Mouse (Mus musculus): ENCODE data around the gene Dcaf17. TPM values are rescaled to one million over a fixed set of nuclear protein-coding genes. Genes with fewer than 3 reads are reported as not detected.

Dcaf17 gene
- polyA plus RNA-seq (2015; fragmentation: Nextera tagmentation; extraction: Ambion mirVana): 31.0 and 33.3 TPM in 2 replicates

DNA sequence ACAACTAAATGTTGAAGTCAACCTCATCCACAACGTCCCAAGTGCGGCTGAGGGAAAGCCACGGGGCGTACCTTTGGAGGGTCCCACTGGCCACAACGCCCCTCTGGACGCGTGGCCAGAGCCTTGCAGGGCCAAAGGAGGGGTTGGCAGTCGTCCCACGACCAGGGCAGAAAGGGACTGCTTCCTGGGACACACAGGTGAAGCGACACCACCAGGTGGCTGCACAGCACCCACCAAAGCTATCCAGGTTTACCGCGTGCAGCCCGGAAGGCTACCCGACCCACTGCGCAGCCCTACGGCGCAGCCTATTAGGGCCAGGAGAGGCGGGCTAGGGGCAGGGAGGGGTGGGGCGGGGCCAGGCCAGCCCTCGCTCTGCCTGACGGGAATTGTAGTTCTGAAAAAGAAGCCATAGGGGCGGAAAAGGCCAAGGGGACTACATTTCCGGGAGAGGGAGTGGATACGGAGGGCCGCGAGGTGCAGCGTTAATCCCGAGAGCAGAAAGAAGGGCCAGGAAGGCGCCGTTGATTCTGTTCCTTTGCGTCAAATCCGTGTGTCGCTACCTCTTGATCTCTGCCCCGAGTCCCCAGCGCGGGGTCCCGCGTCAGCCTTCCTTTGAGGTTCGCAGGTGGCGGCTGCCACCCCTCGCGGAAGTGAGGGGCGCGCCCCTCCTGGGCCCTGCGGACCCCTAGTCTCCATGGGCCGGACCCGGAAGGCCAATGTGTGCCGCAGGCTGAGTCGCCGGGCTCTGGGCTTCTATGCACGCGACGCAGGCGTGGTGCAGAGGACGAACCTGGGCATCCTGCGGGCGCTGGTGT lies at the start of gene Dcaf17, which contains the start of gene Mettl8:
Gene Dcaf17, plus strand, starts transcription at position 29 of the 815 bp plus-strand sequence.
Gene Mettl8, minus strand, starts transcription at position 284 of the 815 bp plus-strand sequence.
- ATAC-seq (ENCODE audit: low FRiP score): peak; percentile 98
- Histone ChIP-seq H3K4me3 (replicated peaks) (peak within 1 kb of the TSS; percentile 71), H3K9me3 (replicated peaks) (no peaks in the 10 kb centered on the region), H3K4me2 (peak within 1 kb of the TSS; percentile 84), H3K9ac (replicated peaks) (peak within 1 kb of the TSS; percentile 81), H3K27ac (replicated peaks) (peak within 1 kb of the TSS; percentile 96), H3K27me3 (replicated peaks) (no peaks in the 10 kb centered on the region), H3K36me3 (peaks cover 6% of the 10 kb centered on the region; the same call in 1 of the 2 replicates), H3K4me1 (peaks cover 19% of the 10 kb centered on the region)
- WGBS: under 1% methylated on average over 57 of the region's 57 CpGs

DNA sequence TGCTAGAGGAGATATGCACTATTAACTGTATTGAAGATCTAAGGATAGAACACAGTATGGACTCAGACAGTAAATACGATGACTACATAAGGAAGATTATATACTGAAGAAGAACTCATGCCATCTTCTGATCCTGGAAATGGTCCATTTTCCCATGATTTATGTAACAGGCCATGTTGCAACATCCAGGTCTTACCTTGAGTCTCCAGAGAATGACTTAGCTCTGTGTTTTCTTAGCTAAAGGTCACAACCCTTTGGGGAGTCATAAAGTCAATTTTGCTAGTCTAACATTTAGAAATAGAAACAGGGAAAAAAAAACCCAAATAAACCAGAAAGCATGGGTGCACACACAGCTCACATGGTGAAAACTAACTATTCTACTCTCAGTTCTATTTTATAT lies 43.3 kb upstream of the Dcaf17 start:
- no peak overlapping the region for H3K9ac ChIP-seq (replicated peaks)
- no peak for ATAC-seq (ENCODE audit: low FRiP score)
- H3K9me3 ChIP-seq (replicated peaks): no peaks in the 10 kb centered on the region
- no peaks in the 10 kb centered on the region for H3K4me1 ChIP-seq
- no peaks in the 10 kb centered on the region for H3K36me3 ChIP-seq
- WGBS: 97% methylated on average over 1 of the region's 1 CpGs
- no peak overlapping the region for H3K4me2 ChIP-seq
- H3K27me3 ChIP-seq (replicated peaks): no peaks in the 10 kb centered on the region
- no peak overlapping the region for H3K4me3 ChIP-seq (replicated peaks)
- no peak overlapping the region for H3K27ac ChIP-seq (replicated peaks)

DNA sequence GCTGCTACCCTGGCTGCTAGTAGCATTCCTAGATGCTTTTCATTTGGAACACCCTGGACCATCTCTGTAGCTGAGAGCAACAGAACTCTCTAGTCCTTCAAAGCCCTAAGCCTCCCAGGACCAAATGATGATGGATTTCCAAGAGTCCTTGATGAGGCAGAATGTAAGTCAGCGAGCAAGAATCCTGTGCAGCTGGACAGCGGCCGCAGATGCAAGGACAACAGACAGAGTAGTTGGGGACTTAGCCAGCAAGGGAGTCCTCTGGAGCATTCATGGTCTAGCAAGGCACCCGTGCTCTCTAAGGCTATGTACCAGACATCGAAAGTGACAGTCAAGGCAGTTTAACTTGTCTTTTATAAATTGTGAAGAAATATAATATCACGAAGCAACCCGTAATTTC lies 41.6 kb upstream of the Dcaf17 start:
- H3K27ac ChIP-seq (replicated peaks): no peak overlapping the region
- no peak overlapping the region for H3K4me3 ChIP-seq (replicated peaks)
- no peaks in the 10 kb centered on the region for H3K9me3 ChIP-seq (replicated peaks)
- H3K36me3 ChIP-seq: no peaks in the 10 kb centered on the region
- H3K4me2 ChIP-seq: no peak overlapping the region
- no peak for ATAC-seq (ENCODE audit: low FRiP score)
- no peaks in the 10 kb centered on the region for H3K27me3 ChIP-seq (replicated peaks)
- WGBS: 97% methylated on average over 7 of the region's 7 CpGs
- no peak overlapping the region for H3K9ac ChIP-seq (replicated peaks)
- H3K4me1 ChIP-seq: no peaks in the 10 kb centered on the region

DNA sequence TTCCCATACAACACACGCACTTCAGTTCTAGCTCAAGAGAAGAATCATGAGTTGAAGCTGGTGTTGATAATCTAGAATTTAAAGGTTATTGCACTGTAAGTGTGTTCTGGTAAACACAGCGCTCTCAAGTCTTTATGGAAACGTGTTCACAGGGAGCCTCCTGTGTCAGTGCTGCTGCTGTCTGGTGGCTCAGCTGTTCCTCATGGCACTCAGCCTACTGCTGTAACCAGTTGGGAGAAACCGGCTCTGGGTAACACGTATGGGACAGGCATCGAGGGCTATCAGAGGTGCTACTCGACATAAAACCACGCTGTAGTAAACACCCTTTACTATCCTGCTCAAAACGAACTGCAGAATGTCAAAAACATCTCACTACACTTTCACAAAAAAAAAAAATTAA lies 35.9 kb upstream of the Dcaf17 start:
- no peak overlapping the region for H3K27ac ChIP-seq (replicated peaks)
- H3K4me2 ChIP-seq: no peak overlapping the region
- H3K4me1 ChIP-seq: peaks cover 8% of the 10 kb centered on the region; the same call in 1 of the 2 replicates
- H3K9me3 ChIP-seq (replicated peaks): no peaks in the 10 kb centered on the region
- WGBS: 45% methylated on average over 9 of the region's 9 CpGs
- no peak overlapping the region for H3K4me3 ChIP-seq (replicated peaks)
- H3K9ac ChIP-seq (replicated peaks): no peak overlapping the region
- no peak for ATAC-seq (ENCODE audit: low FRiP score)
- H3K27me3 ChIP-seq (replicated peaks): no peaks in the 10 kb centered on the region
- H3K36me3 ChIP-seq: no peaks in the 10 kb centered on the region

DNA sequence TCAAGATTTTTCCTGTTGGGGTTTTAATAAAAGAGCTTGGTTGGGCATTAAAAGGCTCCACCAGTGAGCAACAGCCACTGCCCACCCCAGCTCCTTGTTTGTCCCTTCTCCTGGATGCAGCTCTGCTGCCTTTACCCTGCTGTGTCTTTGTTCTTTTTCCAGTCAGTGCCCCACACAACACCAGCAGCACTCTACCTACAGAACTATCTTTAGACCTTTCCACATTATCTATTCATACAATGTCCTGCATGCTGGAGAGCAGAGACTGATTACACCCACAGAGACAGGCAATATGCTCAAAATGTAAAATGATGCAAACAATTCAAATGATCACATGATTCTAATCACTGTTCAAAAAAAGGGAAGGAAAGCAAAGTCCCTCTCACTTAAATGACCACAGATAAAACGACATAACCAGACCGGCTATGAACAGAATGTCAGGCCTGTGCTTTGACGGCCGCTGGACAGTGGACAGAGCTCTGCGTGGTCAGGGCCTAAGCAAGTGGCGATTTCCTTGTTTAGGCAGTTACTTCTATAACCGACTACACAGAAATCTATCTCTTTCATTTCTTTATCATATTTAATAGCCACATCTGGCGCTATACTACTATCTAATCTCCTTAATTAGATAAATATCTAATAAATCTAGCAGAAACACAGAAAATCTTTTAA lies 35.3 kb upstream of the Dcaf17 start:
- Histone ChIP-seq H3K27me3 (replicated peaks) (no peaks in the 10 kb centered on the region), H3K9ac (replicated peaks) (no peak overlapping the region), H3K27ac (replicated peaks) (0 out of 2 replicates have a peak overlapping the region, but pooled peaks have one; percentile 28), H3K4me1 (peaks cover 8% of the 10 kb centered on the region; the same call in 1 of the 2 replicates), H3K4me2 (no peak overlapping the region), H3K9me3 (replicated peaks) (no peaks in the 10 kb centered on the region), H3K4me3 (replicated peaks) (no peak overlapping the region), H3K36me3 (no peaks in the 10 kb centered on the region)
- WGBS: 68% methylated on average over 8 of the region's 8 CpGs
- no peak for ATAC-seq (ENCODE audit: low FRiP score)

DNA sequence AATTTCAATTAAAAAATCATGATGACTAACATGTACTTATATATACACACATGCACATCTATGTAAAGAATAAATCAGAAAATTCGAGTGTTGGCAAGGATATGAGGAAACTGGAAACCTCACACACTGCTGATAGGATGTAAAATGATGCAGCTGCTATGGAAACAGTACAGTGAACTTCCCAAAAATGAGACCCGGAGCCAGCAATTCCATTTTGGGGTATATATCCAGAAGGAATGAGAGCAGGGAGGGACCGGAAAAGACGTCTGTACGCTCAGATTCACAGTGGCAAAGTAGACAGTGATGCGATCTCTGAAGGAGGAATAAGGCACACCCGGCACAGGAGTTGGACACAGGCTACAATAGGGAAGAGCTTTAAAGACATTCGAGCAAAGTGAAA lies 34.5 kb upstream of the Dcaf17 start:
- no peak for ATAC-seq (ENCODE audit: low FRiP score)
- Histone ChIP-seq H3K9me3 (replicated peaks) (no peaks in the 10 kb centered on the region), H3K4me3 (replicated peaks) (no peak overlapping the region), H3K9ac (replicated peaks) (no peak overlapping the region), H3K4me1 (peaks cover 8% of the 10 kb centered on the region; the same call in 1 of the 2 replicates), H3K27ac (replicated peaks) (no peak overlapping the region), H3K27me3 (replicated peaks) (no peaks in the 10 kb centered on the region), H3K36me3 (no peaks in the 10 kb centered on the region), H3K4me2 (no peak overlapping the region)
- 83% methylated on average over 8 of the region's 8 CpGs for WGBS

DNA sequence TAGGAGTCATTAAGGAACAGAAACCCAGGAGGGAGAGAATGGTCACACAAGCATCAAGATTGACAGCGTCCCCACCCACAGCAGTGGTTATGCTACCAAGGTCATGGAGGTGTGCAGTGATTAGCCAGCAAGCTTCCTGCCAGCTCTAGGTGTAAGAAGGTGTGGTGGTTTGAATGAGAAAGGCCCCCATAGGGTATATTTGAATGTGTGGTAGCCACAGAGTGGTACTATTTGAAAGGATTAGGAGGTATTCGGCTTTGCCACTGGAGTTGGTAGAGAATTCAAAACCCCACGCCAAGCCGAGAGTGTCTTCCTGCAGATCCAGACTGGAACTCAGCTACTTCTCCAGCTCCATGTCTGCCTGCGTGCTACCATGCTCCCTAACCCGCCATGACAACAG lies 32.1 kb upstream of the Dcaf17 start:
- peaks cover 8% of the 10 kb centered on the region; the same call in 1 of the 2 replicates for H3K4me1 ChIP-seq
- ATAC-seq (ENCODE audit: low FRiP score): no peak
- no peak overlapping the region for H3K4me2 ChIP-seq
- no peaks in the 10 kb centered on the region for H3K9me3 ChIP-seq (replicated peaks)
- no peaks in the 10 kb centered on the region for H3K36me3 ChIP-seq
- H3K9ac ChIP-seq (replicated peaks): no peak overlapping the region
- H3K27ac ChIP-seq (replicated peaks): no peak overlapping the region
- WGBS: 93% methylated on average over 6 of the region's 6 CpGs
- H3K4me3 ChIP-seq (replicated peaks): no peak overlapping the region
- no peaks in the 10 kb centered on the region for H3K27me3 ChIP-seq (replicated peaks)

DNA sequence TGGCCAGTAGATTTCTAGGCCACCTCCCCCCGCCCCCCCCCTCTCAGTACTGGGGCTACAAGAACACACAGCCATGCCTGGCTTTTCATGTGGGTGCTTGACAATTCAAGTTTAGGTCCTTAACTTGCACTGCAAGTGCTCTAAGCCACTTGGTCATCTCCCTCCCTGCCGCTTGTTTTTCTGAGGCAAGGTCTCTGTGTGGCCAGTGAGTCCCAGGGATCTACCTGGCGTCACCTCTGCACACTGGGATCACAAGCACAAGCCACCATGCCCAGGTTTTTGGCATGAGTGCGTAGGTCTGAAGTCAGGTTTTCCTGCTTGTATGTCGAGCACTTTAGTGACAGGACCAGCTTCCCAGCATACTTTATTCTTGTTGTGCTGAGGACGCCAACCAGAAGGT lies 31.1 kb upstream of the Dcaf17 start:
- WGBS: 97% methylated on average over 6 of the region's 6 CpGs
- ATAC-seq (ENCODE audit: low FRiP score): no peak
- H3K27me3 ChIP-seq (replicated peaks): no peaks in the 10 kb centered on the region

DNA sequence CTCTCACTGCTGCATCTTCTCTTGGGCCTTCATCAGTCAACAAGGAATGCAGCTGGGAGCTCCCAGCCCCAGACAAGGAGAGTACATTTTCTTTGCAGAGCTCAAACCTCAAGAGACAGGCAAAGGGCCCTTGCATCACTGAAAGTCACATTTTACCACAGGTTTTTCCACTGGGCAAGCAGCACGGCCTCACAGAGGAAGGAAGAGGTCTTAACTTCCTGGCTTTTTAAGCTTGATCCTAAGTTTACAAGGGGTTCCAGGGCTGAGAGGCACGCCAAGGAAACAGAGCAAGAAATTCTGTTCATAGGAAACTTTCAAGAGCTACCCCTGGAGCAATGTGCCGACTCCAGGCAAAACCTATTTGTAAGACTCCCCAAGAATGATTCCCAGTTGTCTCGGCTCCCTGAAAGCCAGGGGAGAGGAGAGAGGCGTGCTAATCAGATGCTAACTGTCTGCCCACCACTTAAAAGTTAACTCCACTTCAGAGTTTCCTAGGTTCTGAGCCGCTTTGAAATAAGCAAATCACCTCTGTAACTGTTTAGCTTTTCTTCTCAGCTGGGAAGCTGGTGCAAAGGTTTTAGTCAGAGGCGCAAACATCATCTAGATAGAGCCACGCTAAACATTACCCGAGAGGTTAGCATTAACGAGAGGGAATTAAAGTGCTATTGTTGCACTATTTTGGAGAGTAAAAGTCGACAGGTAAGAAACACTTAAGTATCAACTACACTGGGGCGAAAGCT lies 29.4 kb upstream of the Dcaf17 start:
- no peak for ATAC-seq (ENCODE audit: low FRiP score)
- Histone ChIP-seq H3K27me3 (replicated peaks) (no peaks in the 10 kb centered on the region), H3K36me3 (no peaks in the 10 kb centered on the region), H3K9ac (replicated peaks) (no peak overlapping the region), H3K4me1 (no peaks in the 10 kb centered on the region; the same call in 1 of the 2 replicates), H3K9me3 (replicated peaks) (no peaks in the 10 kb centered on the region), H3K4me3 (replicated peaks) (no peak overlapping the region), H3K4me2 (no peak overlapping the region), H3K27ac (replicated peaks) (no peak overlapping the region)
- 61% methylated on average over 12 of the region's 12 CpGs for WGBS

More for the DNA sequence above, 31.1 kb upstream of the Dcaf17 start:
- no peak overlapping the region for H3K27ac ChIP-seq (replicated peaks)
- no peak overlapping the region for H3K4me3 ChIP-seq (replicated peaks)
- H3K4me1 ChIP-seq: peaks cover 8% of the 10 kb centered on the region; the same call in 1 of the 2 replicates
- H3K9me3 ChIP-seq (replicated peaks): no peaks in the 10 kb centered on the region
- H3K9ac ChIP-seq (replicated peaks): no peak overlapping the region
- no peak overlapping the region for H3K4me2 ChIP-seq
- H3K36me3 ChIP-seq: no peaks in the 10 kb centered on the region

DNA sequence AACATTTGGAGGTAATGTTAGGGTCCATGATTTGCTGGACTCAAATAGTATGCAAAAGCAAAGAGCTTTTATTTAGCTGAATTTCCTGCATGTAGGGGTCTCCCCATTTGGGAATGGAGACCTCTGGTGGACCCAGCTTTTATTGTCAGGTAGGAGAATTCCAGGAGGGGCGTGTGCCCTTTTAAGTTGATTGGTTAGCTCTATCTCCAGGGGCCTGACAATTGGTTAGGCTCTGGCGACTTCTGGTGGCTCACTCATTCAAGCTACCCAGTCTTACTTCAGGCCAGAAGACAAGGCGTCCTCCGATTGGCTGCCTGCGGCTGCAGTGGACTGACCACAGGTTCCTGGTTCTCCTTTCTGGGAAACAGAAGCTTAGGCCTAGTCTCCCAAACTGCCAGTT lies 28.3 kb upstream of the Dcaf17 start:
- no peak overlapping the region for H3K27ac ChIP-seq (replicated peaks)
- no peaks in the 10 kb centered on the region for H3K9me3 ChIP-seq (replicated peaks)
- peaks cover 2% of the 10 kb centered on the region for H3K4me1 ChIP-seq
- no peak overlapping the region for H3K9ac ChIP-seq (replicated peaks)
- no peaks in the 10 kb centered on the region for H3K36me3 ChIP-seq
- WGBS: 57% methylated on average over 5 of the region's 5 CpGs
- no peak overlapping the region for H3K4me2 ChIP-seq
- H3K4me3 ChIP-seq (replicated peaks): no peak overlapping the region
- H3K27me3 ChIP-seq (replicated peaks): no peaks in the 10 kb centered on the region
- ATAC-seq (ENCODE audit: low FRiP score): no peak

DNA sequence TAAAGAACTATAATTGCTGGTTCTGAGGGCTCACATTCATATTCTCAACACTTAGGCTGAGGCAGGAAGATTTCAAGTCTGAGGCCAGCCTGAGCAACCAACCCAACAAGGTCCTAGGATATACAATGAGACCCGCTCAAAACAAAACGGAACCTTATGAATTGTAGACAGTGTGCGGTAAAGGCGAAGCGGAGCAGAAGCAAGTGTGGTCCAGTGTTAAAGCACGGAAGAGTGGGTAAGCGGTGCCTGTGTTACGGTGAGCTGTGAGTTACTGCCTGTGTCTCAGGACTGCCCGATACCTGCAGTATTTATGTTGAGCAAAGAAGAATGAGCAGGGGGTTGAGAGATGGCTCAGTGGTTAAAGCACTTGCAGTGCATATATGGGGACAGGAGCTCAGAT lies 27.5 kb upstream of the Dcaf17 start:
- Histone ChIP-seq H3K9me3 (replicated peaks) (no peaks in the 10 kb centered on the region), H3K4me2 (no peak overlapping the region), H3K27me3 (replicated peaks) (no peaks in the 10 kb centered on the region), H3K4me1 (peaks cover 11% of the 10 kb centered on the region), H3K4me3 (replicated peaks) (no peak overlapping the region), H3K27ac (replicated peaks) (no peak overlapping the region), H3K36me3 (no peaks in the 10 kb centered on the region), H3K9ac (replicated peaks) (no peak overlapping the region)
- WGBS: 97% methylated on average over 9 of the region's 9 CpGs
- ATAC-seq (ENCODE audit: low FRiP score): no peak
